Mouse (Mus musculus) heart, embryonic 14.5 days (tissue): ENCODE results near the gene Phf7. TPM values are rescaled to one million over a fixed set of nuclear protein-coding genes. Genes with fewer than 3 reads are reported as not detected.

Experiments used
- ATAC-seq: fragments of 200-750 bp; cut with Nextera tagmentation; 2 replicates; pipeline ENCODE4 v1.8.0; 2017; ENCODE audit warnings: low read depth, moderate TSS enrichment; ENCODE audit not compliant: insufficient number of reproducible peaks, insufficient read depth, low FRiP score
- H3K27ac ChIP-seq, 2 experiments: fragments of 200-500 bp in 1 of 2; fragments of 300-500 bp in 1 of 2; sonication (generic) in 1 of 2; replicated peaks in 1 of 2; 2 replicates each; pipeline ENCODE4 v1.5.1; 2012 to 2014; ENCODE audit warnings: low read depth in 2 of 2, low read length in 2 of 2, control low read depth in 1 of 2, mild to moderate bottlenecking in 1 of 2, mixed read lengths in 1 of 2; ENCODE audit not compliant: control insufficient read depth in 1 of 2, insufficient read depth in 1 of 2
- H3K27me3 ChIP-seq: fragments of 300-500 bp; sonication (generic); 2 replicates; pipeline ENCODE4 v1.6.1; 2014; ENCODE audit warnings: mild to moderate bottlenecking, low read length, control low read depth; ENCODE audit not compliant: control insufficient read depth, insufficient read depth
- H3K36me3 ChIP-seq: fragments of 300-500 bp; sonication (generic); 2 replicates; pipeline ENCODE4 v1.6.1; 2014; ENCODE audit warnings: mild to moderate bottlenecking, control low read depth, low read length, mixed read lengths; ENCODE audit not compliant: control insufficient read depth, insufficient read depth
- H3K4me1 ChIP-seq, 2 experiments: fragments of 200-500 bp in 1 of 2; fragments of 300-500 bp in 1 of 2; sonication (generic) in 1 of 2; 2 replicates each; pipeline ENCODE4 v1.6.1; 2012 to 2014; ENCODE audit warnings: low read length in 2 of 2, control low read depth in 1 of 2, mixed read lengths in 1 of 2; ENCODE audit not compliant: control insufficient read depth in 2 of 2, insufficient read depth in 2 of 2
- H3K4me2 ChIP-seq: fragments of 300-500 bp; sonication (generic); 2 replicates; pipeline ENCODE4 v1.6.1; 2014; ENCODE audit warnings: mild to moderate bottlenecking, low read length
- H3K4me3 ChIP-seq, 2 experiments: fragments of 200-500 bp in 1 of 2; fragments of 300-500 bp in 1 of 2; sonication (generic) in 1 of 2; 2 replicates each; pipeline ENCODE4 v1.5.1; 2012 to 2014; ENCODE audit warnings: low read length in 2 of 2, mild to moderate bottlenecking in 2 of 2, control low read depth in 1 of 2, low read depth in 1 of 2, moderate library complexity in 1 of 2; ENCODE audit not compliant: control insufficient read depth in 1 of 2, insufficient read depth in 1 of 2
- H3K9ac ChIP-seq: fragments of 300-500 bp; sonication (generic); 2 replicates; pipeline ENCODE4 v1.6.1; 2014; ENCODE audit warnings: mild to moderate bottlenecking, low read length
- H3K9me3 ChIP-seq: fragments of 300-500 bp; sonication (generic); 2 replicates; pipeline ENCODE4 v1.6.1; 2016; ENCODE audit warnings: low read length, control low read depth; ENCODE audit not compliant: control insufficient read depth
- WGBS: fragments of 180-500 bp; shearing (Covaris S2); extraction: QIAGEN DNeasy Blood & Tissue Kit; methylation state at CpG from one replicate; pipeline ENCODE4 v1.1.7; 2014; 5-methylcytosine and 5-hydroxymethylcytosine counted together
- polyA plus RNA-seq: library from polyadenylated mRNA; unstranded; fragments of >200 nt; fragmentation: Nextera tagmentation; extraction: Ambion mirVana; gene quantifications from 2 replicates; pipeline ENCODE4 v1.2.1, GENCODE M21; 2014

Phf7 gene
- polyA plus RNA-seq, 1 experiment from 2014 or later = 9.6 TPM

DNA sequence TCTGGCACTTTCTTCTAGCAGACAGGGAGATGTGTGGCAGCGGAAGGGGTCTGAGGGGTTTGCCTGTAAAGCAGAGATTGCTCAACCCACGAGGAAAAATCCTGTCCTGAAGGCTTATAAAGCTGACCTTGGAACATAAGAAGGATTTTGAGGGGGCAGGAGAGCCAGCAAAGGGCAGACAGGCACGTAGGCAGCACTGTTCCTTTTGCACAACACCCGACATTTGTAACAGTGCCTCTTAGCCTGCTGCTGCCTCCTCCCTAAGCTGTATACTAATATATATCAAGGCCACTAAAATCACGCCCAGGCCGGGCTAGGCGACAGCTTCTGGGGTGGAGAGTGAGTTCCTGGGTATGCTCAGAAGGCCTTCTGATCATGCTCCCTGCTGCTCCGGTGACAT, 20.7 kb downstream of the Phf7 start:
- Histone ChIP-seq H3K9ac (peak overlapping the region; percentile 26), H3K36me3 (no peaks in the 10 kb centered on the region), H3K4me2 (no peak overlapping the region), H3K9me3 (no peaks in the 10 kb centered on the region), H3K27ac (peak overlapping the region; percentile 3 to 46; a peak in 2 of 4 replicates), H3K4me1 (peaks cover 48 to 54% of the 10 kb centered on the region in 2 experiments), H3K27me3 (no peaks in the 10 kb centered on the region), H3K4me3 (no peak overlapping the region)
- ATAC-seq = no peak
- 43% methylated on average over 8 of the region's 8 CpGs for WGBS

DNA sequence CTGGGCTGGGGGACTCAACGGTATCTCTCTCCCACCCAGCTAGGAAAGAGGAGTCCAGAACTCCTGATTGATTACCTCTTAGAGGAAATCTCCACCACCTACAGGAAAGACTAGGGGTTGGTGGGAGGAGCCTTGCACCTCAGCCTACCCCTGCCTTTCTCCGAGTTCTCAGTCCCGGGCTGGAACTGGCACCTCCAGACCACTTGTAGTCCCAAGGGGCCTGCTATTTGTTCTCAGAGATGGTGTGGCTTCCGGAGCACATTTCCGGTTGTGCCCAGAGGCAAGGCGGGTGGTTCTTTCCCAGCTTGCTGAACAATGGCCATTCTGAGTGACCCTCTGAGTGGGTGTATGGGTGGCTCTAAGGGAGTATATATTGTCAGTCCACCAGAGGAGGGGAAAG, 22.9 kb downstream of the Phf7 start:
- Histone ChIP-seq H3K4me2 (no peak overlapping the region), H3K27ac (0 out of 4 replicates have a peak overlapping the region, but pooled peaks of 1 of the 2 experiments have one; percentile 41), H3K27me3 (no peaks in the 10 kb centered on the region), H3K4me3 (no peak overlapping the region), H3K9me3 (no peaks in the 10 kb centered on the region), H3K4me1 (peaks cover 49 to 55% of the 10 kb centered on the region in 2 experiments), H3K9ac (no peak overlapping the region), H3K36me3 (no peaks in the 10 kb centered on the region)
- 75% methylated on average over 6 of the region's 6 CpGs for WGBS
- ATAC-seq = no peak

DNA sequence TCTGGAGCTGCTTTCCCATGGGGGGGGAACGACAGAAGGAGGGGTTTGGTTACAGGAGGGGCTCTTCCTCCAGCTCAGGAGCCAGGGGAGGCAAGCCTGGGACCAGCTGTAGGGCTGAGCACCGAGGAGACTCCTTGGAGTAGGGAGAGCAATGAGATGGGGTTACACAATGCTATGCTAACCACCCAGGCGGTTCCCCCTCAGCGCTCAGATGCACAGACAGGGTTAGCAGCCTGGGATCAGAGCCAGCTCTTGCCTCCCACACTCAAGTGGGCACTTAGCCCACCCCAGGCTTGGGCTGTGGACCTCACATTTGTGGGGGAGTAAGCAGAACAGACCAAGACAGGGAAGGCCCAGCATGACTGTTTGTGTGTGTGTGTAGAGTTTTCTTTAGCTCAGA, 24.1 kb downstream of the Phf7 start:
- ATAC-seq = peak; percentile 71
- Histone ChIP-seq H3K9ac (peak overlapping the region; percentile 36; the same call in 1 of the 2 replicates), H3K36me3 (no peaks in the 10 kb centered on the region), H3K27me3 (no peaks in the 10 kb centered on the region), H3K4me1 (peaks cover 45 to 52% of the 10 kb centered on the region in 2 experiments), H3K27ac (peak overlapping the region; percentile 15 to 41; a peak in 2 of 4 replicates), H3K4me3 (no peak overlapping the region), H3K9me3 (no peaks in the 10 kb centered on the region), H3K4me2 (no peak overlapping the region)
- WGBS = 33% methylated on average over 4 of the region's 4 CpGs

DNA sequence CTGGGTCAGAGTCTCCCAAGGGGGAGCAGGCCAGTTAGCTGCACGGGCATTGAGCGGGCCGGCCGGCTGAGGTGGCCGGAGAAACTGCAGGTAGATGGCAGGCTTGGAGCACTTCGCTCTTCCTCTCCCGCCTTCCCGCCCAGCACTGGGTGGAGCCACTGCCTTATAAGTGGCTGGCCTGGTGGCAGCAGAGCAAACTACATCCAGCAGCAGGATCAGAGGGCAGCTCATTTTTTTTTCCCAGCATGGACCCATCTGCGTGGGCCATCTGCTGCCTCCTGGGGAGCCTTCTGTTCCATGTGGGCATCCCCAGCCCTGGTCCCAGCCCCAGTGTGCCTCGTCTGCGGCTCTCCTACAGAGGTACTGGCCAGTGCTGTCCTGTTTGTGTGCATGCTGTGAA, 33.5 kb downstream of the Phf7 start, which contains the start of gene Sema3g:
Gene Sema3g (plus strand): TSS at position 195 of the 400 bp plus-strand sequence.
- WGBS = 4% methylated on average over 11 of the region's 11 CpGs
- peaks cover 27 to 29% of the 10 kb centered on the region in 2 experiments for H3K4me1 ChIP-seq
- ATAC-seq = peak; percentile 39; the same call in 1 of the 2 replicates
- no peak within 1 kb of the TSS; a peak in 1 of 4 replicates for H3K27ac ChIP-seq
- no peaks in the 10 kb centered on the region for H3K27me3 ChIP-seq
- peaks cover 3% of the 10 kb centered on the region for H3K36me3 ChIP-seq
- H3K9me3 ChIP-seq = no peaks in the 10 kb centered on the region
- H3K4me3 ChIP-seq = no peak within 1 kb of the TSS; a peak in 1 of 4 replicates
- peak within 1 kb of the TSS; percentile 45 for H3K4me2 ChIP-seq
- peak within 1 kb of the TSS; percentile 58 for H3K9ac ChIP-seq

DNA sequence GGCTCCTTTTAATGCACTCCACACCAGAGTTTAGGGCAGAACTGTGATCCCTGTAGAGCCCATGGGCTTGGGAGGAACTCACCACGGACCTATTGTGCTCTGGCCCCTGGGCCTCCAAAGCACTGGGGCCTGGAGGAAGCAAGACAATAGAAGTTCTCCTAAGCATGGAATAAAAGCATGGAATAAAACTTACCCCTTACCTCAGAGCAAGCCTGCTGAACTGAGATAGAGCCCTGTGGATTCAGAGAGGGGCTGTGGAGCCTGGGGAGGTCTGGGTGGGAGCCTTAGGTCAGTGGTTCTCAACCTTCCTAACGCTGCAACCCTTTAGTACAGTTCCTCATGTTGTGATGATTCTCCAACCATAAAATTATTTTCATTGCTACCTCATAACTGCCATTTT, 34.3 kb downstream of the Phf7 start, which contains the start of gene Nisch:
Gene Nisch (minus strand): TSS at position 101 of the 400 bp plus-strand sequence.
- Histone ChIP-seq H3K36me3 (peaks cover 12% of the 10 kb centered on the region), H3K9ac (peak within 1 kb of the TSS; percentile 58), H3K27ac (no peak within 1 kb of the TSS; a peak in 2 of 4 replicates), H3K9me3 (no peaks in the 10 kb centered on the region), H3K4me2 (peak within 1 kb of the TSS; percentile 45), H3K4me3 (no peak within 1 kb of the TSS; a peak in 1 of 4 replicates), H3K4me1 (peaks cover 35 to 37% of the 10 kb centered on the region in 2 experiments), H3K27me3 (no peaks in the 10 kb centered on the region)
- no peak for ATAC-seq
- 78% methylated on average over 2 of the region's 2 CpGs for WGBS

DNA sequence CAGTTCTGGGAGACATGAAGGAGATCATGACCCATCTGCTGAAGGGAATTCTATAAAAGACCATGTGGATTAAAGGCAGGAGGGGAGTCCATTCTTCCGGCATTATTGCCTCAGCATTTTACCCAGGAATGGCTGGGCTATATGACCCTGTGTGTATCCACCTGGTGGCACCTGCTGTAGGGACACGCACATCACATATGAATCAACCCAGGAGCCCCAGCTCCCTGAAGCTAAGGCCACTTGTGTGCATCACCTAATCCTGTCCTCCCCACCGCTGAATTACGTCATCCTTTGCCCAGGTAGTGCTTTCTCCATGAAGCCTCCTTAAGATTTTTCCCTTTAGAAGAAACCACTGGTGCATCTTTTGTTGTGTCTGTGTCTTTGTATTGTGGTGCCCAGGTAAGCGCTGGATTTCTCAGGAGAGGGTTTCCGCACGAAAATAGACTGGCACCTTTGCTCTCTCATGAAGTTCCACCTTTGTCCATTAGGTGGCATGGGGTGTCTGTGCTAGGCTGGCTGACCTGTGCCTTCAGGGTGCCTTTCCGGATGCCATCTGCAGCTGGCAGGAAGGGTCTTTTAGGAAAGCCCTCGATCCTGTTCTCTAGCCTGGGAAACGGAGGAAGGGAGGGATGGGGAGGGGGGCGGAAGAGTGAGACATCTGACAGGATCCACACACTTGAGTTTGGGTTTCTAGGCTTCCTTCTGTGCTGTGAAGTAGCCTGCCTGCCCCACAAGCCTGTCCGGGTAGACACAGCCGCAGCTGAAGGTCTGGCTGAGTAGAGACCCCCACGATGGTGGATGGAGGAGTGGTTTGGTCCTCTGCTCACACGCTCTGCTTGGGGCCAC, 35.7 kb downstream of the Phf7 start:
- Histone ChIP-seq H3K36me3 (peaks cover 26% of the 10 kb centered on the region), H3K4me2 (0 out of 2 replicates have a peak overlapping the region, but pooled peaks have one; percentile 14), H3K9me3 (no peaks in the 10 kb centered on the region), H3K27me3 (no peaks in the 10 kb centered on the region), H3K4me3 (no peak overlapping the region), H3K4me1 (peaks cover 36 to 44% of the 10 kb centered on the region in 2 experiments), H3K27ac (no peak overlapping the region; a peak in 1 of 4 replicates), H3K9ac (peak overlapping the region; percentile 35; the same call in 1 of the 2 replicates)
- 22% methylated on average over 15 of the region's 15 CpGs for WGBS
- ATAC-seq = 0 out of 2 replicates have a peak, but pooled peaks have one; percentile 2

DNA sequence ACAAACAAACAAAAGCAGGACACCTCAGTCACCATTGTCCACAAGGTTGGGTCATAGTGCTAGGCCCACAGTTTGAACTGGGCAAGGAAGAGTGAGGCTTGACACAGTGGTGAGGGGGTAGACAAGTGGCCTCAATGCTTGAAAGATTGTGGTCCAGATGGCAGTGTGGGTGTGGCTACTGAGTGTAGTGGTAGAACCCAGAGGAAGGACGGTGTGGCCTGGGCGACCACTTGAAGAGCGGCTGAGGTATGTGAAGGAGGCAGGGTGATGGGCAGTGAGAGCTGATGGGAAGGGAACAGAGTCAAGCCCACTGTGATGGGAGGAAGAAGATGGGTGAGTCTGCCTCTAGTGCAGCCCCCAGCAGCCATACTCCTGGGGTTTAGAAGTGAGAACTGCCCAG, 36.4 kb downstream of the Phf7 start:
- WGBS = 26% methylated on average over 3 of the region's 3 CpGs
- Histone ChIP-seq H3K27ac (peak overlapping the region in 1 of 2 experiments; percentile 16; a peak in 2 of 4 replicates), H3K4me1 (peaks cover 36 to 44% of the 10 kb centered on the region in 2 experiments)

More for the DNA sequence above, 36.4 kb downstream of the Phf7 start:
- ATAC-seq = no peak; the same call in 1 of the 2 replicates
- Histone ChIP-seq H3K27me3 (no peaks in the 10 kb centered on the region), H3K4me3 (no peak overlapping the region), H3K4me2 (no peak overlapping the region), H3K36me3 (peaks cover 33% of the 10 kb centered on the region), H3K9me3 (no peaks in the 10 kb centered on the region), H3K9ac (no peak overlapping the region)
